In genomic region chr2:4619893-4620593, GRCm38 (mm10) we compare ENCODE assay signal across 16 mouse cellular contexts. TPM values are rescaled to one million over a fixed set of nuclear protein-coding genes. Genes with fewer than 3 reads are reported as not detected.
DNase-seq lines count a peak whose midpoint lies in the region; ATAC-seq and TF ChIP-seq lines count a peak whose summit lies in the region.
"Had no signal": no experiment of that assay in that cellular context is flagged by ENCODE, and none has a peak within 500 bp of the region (broad histone marks: within the 10 kb centered on the region; RNA-seq: fewer than 3 reads in every experiment).

No protein-coding gene starts in this region.

- no peaks in the 10 kb centered on the region for H3K27me3 ChIP-seq in heart, embryonic 13.5 days (replicated peaks)
- H3K27me3 ChIP-seq in lung, embryonic 15.5 days = no peaks in the 10 kb centered on the region
- no peaks in the 10 kb centered on the region for H3K27me3 ChIP-seq in intestine, embryonic 16.5 days (replicated peaks; ENCODE audit: control insufficient read depth, insufficient read depth, low read length)
- H3K27me3 ChIP-seq in stomach, postnatal 0 days (ENCODE audit: control insufficient read depth, insufficient read depth, low read length) = no peaks in the 10 kb centered on the region
- H3K27me3 ChIP-seq: hindbrain, embryonic 12.5 days; liver, embryonic 15.5 days had no signal

- intact Hi-C loops in heart, postnatal 25 days (cut with DNase I) = no loop called here
- intact Hi-C loops in left cerebral cortex, postnatal 36 days (cut with DNase I) = no loop called here

- H3K4me2 ChIP-seq in heart, embryonic 13.5 days = no peak overlapping the region
- no peak overlapping the region for H3K4me2 ChIP-seq in lung, embryonic 15.5 days
- H3K4me2 ChIP-seq in intestine, embryonic 16.5 days (ENCODE audit: low read depth, low read length) = no peak overlapping the region
- no peak overlapping the region for H3K4me2 ChIP-seq in stomach, postnatal 0 days (replicated peaks; ENCODE audit: low read depth)
- H3K4me2 ChIP-seq: hindbrain, embryonic 12.5 days; liver, embryonic 15.5 days had no signal

- TF ChIP-seq CTCF in stomach, postnatal 0 days (IDR thresholded peaks at IDR 0.05; ENCODE audit: low read depth) = no peak

- 54% methylated on average over 6 of the region's 6 CpGs for WGBS in heart, embryonic 13.5 days
- WGBS in lung, embryonic 15.5 days = 53% methylated on average over 6 of the region's 6 CpGs
- 60% methylated on average over 6 of the region's 6 CpGs for WGBS in intestine, embryonic 16.5 days
- WGBS in stomach, postnatal 0 days = 58% methylated on average over 6 of the region's 6 CpGs

- H3K9me3 ChIP-seq in heart, embryonic 13.5 days = no peaks in the 10 kb centered on the region
- H3K9me3 ChIP-seq in lung, embryonic 15.5 days = no peaks in the 10 kb centered on the region
- no peaks in the 10 kb centered on the region for H3K9me3 ChIP-seq in intestine, embryonic 16.5 days (ENCODE audit: control insufficient read depth, low read length)
- H3K9me3 ChIP-seq in stomach, postnatal 0 days (ENCODE audit: control insufficient read depth, low read length) = no peaks in the 10 kb centered on the region
- H3K9me3 ChIP-seq: hindbrain, embryonic 12.5 days; liver, embryonic 15.5 days had no signal

- peak overlapping the region; percentile 71 for H3K27ac ChIP-seq in heart, embryonic 13.5 days (replicated peaks)
- H3K27ac ChIP-seq in lung, embryonic 15.5 days = peak overlapping the region; percentile 69
- H3K27ac ChIP-seq in intestine, embryonic 16.5 days (ENCODE audit: low read length) = peak overlapping the region; percentile 72
- H3K27ac ChIP-seq in stomach, postnatal 0 days (replicated peaks) = peak overlapping the region; percentile 14; the same call in 1 of the 2 replicates
- H3K27ac ChIP-seq: hindbrain, embryonic 12.5 days; liver, embryonic 15.5 days had no signal

- no peak for DNase-seq in heart, postnatal 25 days (ENCODE audit: low spot score)
- no peak for DNase-seq in lung, postnatal 14 days
- no peak for DNase-seq in stomach, postnatal 0 days (ENCODE audit: low spot score)
- DNase-seq in urinary bladder, postnatal 4 days (ENCODE audit: low spot score in 2 of 2) = no peak
- no peak for DNase-seq in left cerebral cortex, postnatal 36 days (ENCODE audit: low spot score in 2 of 2)
- DNase-seq: cerebellum, adult 11-12 months; embryo, embryonic 11 days; kidney, postnatal 14 days; thymus, postnatal 25 days had no signal

- H3K36me3 ChIP-seq in heart, embryonic 13.5 days = peaks cover 33% of the 10 kb centered on the region
- peaks cover 28% of the 10 kb centered on the region for H3K36me3 ChIP-seq in lung, embryonic 15.5 days
- H3K36me3 ChIP-seq in intestine, embryonic 16.5 days (ENCODE audit: control insufficient read depth, insufficient read depth, low read length) = peaks cover 3% of the 10 kb centered on the region
- H3K36me3 ChIP-seq in stomach, postnatal 0 days (ENCODE audit: control insufficient read depth, insufficient read depth, low read length) = peaks cover 5% of the 10 kb centered on the region; the same call in 1 of the 2 replicates

- H3K9ac ChIP-seq in heart, embryonic 13.5 days = no peak overlapping the region
- H3K9ac ChIP-seq in lung, embryonic 15.5 days = no peak overlapping the region
- no peak overlapping the region for H3K9ac ChIP-seq in intestine, embryonic 16.5 days (ENCODE audit: low read depth, low read length)
- no peak overlapping the region for H3K9ac ChIP-seq in stomach, postnatal 0 days (ENCODE audit: low read length)
- H3K9ac ChIP-seq: hindbrain, embryonic 12.5 days; liver, embryonic 15.5 days had no signal

- peaks cover 23% of the 10 kb centered on the region for H3K4me1 ChIP-seq in heart, embryonic 13.5 days
- peaks cover 20% of the 10 kb centered on the region for H3K4me1 ChIP-seq in lung, embryonic 15.5 days
- H3K4me1 ChIP-seq in intestine, embryonic 16.5 days (ENCODE audit: control insufficient read depth, insufficient read depth, low read length) = 0 out of 2 replicates have a peak, but pooled peaks cover 8% of the 10 kb centered on the region
- H3K4me1 ChIP-seq in stomach, postnatal 0 days (replicated peaks; ENCODE audit: control insufficient read depth, insufficient read depth) = no peaks in the 10 kb centered on the region
- H3K4me1 ChIP-seq: liver, embryonic 15.5 days had no signal

- ATAC-seq in heart, embryonic 13.5 days (ENCODE audit: extremely low read depth, insufficient number of reproducible peaks, low FRiP score, low TSS enrichment) = no peak
- ATAC-seq in lung, embryonic 15.5 days (ENCODE audit: borderline replicate concordance, extremely low read depth, low FRiP score, low TSS enrichment) = no peak; the same call in 1 of the 2 replicates
- ATAC-seq in intestine, embryonic 16.5 days = peak; percentile 22; the same call in 1 of the 2 replicates
- ATAC-seq in stomach, postnatal 0 days (ENCODE audit: low FRiP score, low TSS enrichment) = no peak
- ATAC-seq: activated CD4-positive, CD25-positive, alpha-beta regulatory T cell, adult 4 months; forebrain, embryonic 14.5 days had no signal

- H3K4me3 ChIP-seq in heart, embryonic 13.5 days = no peak overlapping the region
- H3K4me3 ChIP-seq in lung, embryonic 15.5 days = no peak overlapping the region
- H3K4me3 ChIP-seq in intestine, embryonic 16.5 days (ENCODE audit: low read length) = no peak overlapping the region
- no peak overlapping the region for H3K4me3 ChIP-seq in stomach, postnatal 0 days (ENCODE audit: low read depth, low read length)
- H3K4me3 ChIP-seq: hindbrain, embryonic 12.5 days; liver, embryonic 15.5 days had no signal

- TF ChIP-seq EP300 in stomach, postnatal 0 days (optimal IDR thresholded peaks at IDR 0.05) = no peak

RNA-seq across cellular contexts. Expression of gene Prpf18, which starts 31.9 kb away (rescaled TPM):
- polyA plus RNA-seq in heart, embryonic 13.5 days (2015; fragmentation: Nextera tagmentation; extraction: Ambion mirVana) = 26.2 and 27.9 TPM in 2 replicates
- 10 to 100 TPM; 33.3 to 38.3 TPM for total RNA-seq in heart, postnatal 25 days (2021)
- polyA plus RNA-seq in lung, embryonic 15.5 days (2015; fragmentation: Nextera tagmentation; extraction: Ambion mirVana) = 40.1 and 46.4 TPM in 2 replicates
- 25.2 and 26.4 TPM in 2 replicates for polyA plus RNA-seq in intestine, embryonic 16.5 days (2015; fragmentation: Nextera tagmentation; extraction: Ambion mirVana)
- polyA plus RNA-seq in stomach, postnatal 0 days (2015; fragmentation: Nextera tagmentation; extraction: Ambion mirVana) = 15.5 and 15.6 TPM in 2 replicates
- 10 to 100 TPM; 42.1 to 58.1 TPM for total RNA-seq in left cerebral cortex, postnatal 36 days (2021)

Comparison
In these comparisons a context has a peak if more than half of its experiments do, and no peak if none do; other contexts are left out.
1. H3K27ac ChIP-seq: peak in every context shown above with its lines; median percentile 72 in intestine, embryonic 16.5 days; 71 in heart, embryonic 13.5 days; 69 in lung, embryonic 15.5 days; 14 in stomach, postnatal 0 days.